Mouse (Mus musculus): ENCODE results near the gene Dusp16.

Dusp16 gene

DNA sequence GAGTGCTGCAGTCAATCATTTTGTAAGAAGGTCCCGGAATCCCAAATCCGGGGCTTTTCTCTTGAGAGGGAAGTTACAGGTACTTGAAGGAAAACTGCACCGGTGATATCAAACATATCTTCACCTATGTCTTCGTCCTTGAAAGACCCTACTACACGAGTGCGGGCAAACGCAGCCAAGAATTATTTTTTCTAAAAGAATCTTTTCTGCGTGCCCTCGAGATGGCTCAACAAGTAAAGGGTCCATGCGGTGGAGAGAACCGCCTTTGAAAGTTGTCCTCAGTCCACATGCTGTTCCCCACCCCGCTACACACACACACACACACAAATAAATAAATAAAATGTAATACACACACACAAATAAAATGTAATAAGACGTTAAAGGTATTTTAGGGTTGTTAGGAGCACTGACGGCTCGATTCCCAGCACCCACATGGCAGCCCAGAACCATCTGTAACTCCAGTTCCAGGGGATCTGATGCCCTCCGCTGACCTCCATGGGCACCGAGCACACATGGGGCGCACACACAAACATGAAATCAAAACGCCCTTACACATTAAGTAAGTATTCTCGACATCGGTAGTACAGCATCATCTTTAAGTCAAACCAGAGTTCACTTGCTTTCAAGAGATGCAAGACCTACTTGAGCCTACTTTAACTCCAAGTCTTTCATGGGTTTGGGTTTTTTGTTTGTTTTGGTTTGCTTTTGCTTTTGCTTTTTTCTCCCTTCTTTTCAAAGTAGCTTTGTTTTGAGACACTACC lies 801 bp upstream of the Dusp16 start:
- in situ Hi-C loops (cut with MseI, MboI) = no loop called here

DNA sequence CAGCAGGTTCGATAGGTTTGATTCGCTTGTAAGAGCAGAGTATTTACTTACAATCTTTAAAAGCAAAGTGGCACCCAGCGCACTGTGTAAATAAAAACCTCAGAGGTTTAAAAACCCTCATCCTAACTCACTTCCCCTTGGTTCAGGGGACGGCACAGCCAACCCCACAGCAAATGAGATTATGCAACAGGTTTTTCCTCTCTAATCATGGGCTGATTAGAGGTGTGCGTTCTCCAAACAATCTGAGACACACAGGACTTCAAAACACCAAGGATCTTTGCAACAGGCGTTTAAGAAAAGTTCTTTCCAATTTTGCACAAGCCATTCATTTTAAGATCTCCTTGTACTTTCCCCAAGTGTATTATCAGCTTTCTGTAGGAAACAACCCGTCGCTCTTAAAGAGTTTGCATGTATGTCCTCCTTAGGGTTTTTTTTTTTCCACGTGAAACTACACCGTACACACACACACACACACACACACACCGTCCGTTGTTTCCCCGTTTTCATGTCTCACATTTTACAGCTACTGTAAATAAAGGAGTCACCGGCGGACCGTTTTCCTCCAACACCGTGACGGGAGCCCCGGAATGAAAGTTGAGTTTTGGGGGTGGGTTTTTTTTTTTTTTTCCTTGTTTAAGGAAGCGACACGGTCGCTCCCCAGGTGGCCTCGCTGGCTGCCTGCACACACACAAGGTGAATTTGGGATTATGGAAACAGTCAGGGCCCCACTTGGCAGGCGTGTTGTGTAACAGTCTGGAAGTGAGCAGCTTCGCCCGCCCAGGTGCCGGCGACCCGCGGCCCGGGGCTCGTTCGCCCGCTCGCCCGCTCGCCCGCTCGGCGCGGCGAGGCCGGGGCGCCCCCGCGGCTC lies 940 bp downstream of the Dusp16 start:
- in situ Hi-C loops (cut with MseI, MboI) = no loop called here

DNA sequence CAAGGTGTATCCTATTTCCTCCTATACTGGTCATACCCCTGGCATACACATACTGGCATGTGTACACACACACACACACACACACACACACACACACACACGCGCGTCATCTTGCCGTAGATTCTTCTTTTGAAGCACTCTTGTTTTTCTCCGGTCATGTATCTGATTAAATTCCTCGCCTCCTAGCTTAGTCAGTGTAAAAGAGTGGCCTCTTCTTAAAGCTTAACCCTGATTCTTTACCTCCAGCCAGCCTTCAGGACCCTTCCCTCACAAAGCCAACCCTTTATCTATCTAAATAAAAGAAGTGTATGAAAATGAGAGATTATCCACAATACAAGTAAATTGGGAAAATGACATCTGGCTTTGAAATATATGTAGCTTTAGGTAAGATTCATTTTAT lies 3.3 kb downstream of the Dusp16 start:
- in situ Hi-C loops (cut with MseI, MboI) = no loop called here

DNA sequence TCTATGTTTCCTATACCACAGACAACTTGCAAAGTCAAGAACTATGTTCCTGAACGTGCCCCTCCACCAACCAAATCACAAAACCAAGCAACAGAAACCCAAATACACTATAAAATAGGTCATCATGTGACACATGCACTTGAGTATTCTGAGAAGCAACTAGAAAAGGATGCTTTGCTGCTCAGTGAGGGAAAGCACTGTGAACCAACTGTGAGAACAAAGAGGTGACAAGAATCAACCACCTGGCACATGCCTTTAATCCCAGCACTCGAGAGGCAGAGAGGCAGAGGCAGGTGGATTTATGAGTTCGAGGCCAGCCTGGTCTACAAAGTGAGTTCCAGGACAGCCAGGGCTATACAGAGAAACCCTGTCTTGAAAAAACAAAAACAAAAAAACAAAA lies 6.0 kb downstream of the Dusp16 start:
- in situ Hi-C loops (cut with MseI, MboI) = no loop called here

DNA sequence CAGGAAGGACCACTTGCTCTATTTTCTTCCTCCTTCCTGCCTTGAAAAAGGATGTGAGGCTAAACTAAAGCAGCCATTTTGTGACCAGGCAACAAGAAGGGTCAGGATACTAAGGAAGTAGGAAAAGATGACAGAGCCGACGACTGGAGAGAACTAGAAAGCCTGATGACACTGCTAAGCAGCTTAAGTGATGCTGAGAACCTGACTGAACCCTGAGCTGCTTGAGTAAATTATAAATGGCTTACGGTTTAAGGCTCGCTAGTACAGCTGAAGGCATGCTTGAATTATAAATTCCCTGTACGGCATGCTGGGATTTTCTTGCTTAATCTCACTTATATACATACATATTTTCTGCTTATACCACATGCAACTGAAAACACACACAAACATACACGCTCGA lies 9.5 kb downstream of the Dusp16 start:
- in situ Hi-C loops (cut with MseI, MboI) = no loop called here

DNA sequence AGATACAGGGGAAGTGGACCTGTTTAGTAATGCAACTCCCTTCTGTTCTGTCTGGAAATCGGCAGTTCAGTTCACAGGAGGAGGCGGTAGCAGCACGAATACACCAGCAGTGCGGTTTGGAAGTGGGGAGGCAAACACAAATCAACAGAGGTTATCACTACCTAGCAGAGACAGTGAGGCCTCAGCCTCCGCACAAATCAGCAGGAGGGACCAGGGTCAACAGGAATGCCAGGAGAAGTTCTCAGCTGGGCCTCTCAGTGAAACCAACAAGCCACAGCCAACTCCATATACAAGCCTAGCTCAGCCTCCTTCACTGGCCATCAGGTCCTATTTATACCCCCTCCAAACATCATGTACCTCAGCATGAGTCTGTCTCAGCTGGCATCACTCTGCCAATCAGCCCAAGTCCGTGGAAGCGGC lies 10.9 kb downstream of the Dusp16 start:
- in situ Hi-C loops (cut with MseI, MboI) = no loop called here

DNA sequence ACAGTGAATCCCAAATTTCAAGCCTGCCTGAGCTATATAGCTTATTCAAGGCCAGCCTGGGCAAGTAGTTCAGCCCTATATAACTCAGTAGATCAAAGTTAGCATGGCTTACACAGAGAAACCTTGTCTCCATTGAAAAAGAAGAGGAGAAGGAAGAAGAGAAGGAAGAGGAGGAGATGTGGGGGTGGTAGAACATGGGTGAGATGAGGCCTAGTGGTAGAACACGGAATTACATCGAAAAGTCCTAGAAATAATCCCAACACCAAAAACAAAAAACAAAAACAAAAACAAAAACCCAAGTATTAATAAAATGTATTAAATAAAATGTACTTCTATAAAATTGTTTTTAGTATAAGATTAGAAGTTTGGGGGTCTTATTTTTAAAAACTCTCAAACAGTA lies 12.4 kb downstream of the Dusp16 start:
- in situ Hi-C loops (cut with MseI, MboI) = no loop called here

DNA sequence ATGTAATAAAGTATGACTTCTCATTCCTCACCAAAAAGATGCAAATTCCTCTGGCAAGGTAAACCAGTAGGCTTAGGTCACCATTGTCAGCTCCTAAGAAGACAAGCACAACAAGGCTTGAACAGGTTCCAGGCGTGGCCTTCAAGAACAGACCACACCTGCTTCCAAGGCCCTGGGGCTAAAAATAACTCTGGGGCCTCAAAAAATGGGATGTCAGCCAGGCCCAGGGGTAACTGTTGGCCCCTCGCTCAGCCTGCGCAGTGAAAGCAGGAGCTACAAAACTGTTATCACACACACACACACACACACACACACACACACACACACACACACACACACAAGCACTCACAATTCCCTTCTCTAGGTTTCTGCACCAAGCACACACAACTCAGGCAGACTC lies 18.5 kb downstream of the Dusp16 start:
- in situ Hi-C loops (cut with MseI, MboI) = no loop called here

DNA sequence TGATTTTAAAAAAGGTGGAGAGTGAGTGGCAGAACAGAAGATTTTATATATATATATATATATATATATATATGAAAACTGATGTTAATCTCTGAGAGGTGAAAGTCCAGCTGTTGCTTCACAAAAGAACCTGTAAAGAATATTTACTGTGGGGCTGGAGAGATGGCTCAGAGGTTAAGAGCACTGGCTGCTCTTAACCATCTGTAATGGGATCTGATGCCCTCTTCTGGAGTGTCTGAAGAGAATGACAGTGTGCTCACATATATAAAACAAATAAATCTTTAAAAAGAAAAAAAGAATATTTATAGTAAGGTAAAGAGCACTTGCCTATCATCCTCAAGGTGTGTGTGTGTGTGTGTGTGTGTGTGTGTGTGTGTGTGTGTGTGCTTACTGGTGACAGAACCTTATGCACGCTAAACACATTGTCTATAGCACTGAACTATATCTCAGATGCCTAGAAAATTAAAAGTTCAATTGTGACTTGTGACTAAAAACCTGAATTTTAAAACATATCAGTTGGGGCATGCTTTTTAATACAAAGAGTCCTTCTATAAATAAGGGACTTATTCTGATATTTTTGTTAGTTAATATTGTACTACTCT lies 19.0 kb downstream of the Dusp16 start:
- in situ Hi-C loops (cut with MseI, MboI) = no loop called here

DNA sequence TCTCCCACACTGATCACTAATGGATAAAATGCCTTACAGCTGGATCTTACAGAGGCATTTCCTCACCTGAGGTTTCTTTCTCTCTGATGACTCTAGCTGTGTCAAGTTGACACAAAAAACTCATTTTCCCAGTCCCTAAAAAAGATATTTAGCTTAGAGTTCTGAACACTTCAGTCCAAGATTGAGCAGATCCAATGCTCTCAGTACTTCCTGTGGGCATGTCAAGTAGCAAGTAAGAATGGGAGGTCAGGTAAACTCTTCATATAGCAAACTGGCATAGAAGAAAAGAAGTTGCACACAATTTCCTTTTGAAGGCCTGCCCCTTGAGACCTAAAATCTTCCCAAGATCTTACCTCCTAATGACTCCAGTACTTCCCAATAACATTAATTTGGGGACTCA lies 22.1 kb downstream of the Dusp16 start:
- in situ Hi-C loops (cut with MseI, MboI) = no loop called here

DNA sequence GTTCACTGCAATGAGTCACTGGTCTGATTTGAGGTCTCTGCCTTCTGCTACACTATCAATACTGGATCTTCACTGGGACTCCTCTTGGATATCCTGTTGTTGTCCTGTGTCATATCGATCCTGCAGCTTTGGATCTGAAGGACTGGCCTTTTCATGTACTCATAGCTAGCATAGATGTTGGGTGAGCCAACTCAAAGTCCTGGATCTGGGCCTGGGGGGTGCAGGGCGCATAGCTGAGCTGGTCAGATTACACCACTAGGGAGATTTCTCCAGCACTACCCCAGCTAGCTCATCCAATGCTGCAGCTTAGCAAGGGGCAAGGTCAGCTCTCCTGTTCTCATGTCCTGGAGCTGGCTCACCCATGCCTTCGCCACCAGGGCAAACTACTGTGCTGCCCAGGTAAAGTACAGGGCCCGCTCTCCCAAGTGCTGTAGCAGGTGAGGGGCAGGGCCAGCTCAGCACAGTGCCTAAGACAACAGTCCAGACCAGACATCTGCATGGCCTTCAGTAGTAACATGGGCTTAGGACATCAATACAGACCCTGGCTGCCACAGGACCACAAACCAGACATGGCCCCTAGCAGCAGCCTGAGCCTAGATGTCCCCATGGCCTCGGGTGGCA lies 27.9 kb downstream of the Dusp16 start:
- in situ Hi-C loops (cut with MseI, MboI) = no loop called here

DNA sequence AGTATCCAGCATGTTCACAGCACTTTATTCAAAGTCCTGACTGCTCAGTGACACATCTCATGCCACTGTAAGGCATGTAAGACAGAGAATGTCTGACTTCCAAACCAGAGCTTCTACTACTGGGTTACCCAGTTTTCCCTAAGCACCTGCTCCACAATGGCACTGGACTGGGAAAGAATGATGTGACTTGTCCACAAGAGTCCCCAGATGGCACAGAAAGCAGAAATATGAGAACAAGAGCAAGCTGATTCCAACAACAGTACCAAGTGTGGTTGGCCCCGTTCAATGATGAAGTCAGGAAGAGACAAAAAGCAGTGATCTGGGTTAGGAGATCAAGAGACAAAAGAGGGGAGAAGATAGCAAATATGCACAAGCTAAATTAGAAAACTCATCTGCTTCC lies 29.0 kb downstream of the Dusp16 start:
- in situ Hi-C loops (cut with MseI, MboI) = no loop called here

DNA sequence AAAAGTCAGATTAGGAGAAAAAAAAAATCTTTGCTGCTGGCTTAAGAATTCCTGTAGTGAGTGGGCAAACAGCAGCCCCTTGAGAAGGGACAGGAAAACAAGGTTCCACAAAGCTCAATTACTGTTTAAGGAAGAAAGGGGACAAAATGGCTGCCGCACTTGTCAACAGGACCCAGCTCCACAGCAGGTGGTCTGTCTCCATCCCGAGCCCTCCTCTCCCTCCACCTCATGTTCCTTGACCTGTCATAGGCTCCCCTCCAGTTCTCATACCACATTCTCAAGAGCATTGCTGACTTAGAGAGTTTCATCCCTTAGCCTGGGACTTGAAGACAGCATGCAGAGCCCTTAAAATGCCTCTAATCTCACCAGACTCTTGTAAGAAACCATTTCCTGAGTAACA lies 30.6 kb downstream of the Dusp16 start:
- in situ Hi-C loops (cut with MseI, MboI) = no loop called here

DNA sequence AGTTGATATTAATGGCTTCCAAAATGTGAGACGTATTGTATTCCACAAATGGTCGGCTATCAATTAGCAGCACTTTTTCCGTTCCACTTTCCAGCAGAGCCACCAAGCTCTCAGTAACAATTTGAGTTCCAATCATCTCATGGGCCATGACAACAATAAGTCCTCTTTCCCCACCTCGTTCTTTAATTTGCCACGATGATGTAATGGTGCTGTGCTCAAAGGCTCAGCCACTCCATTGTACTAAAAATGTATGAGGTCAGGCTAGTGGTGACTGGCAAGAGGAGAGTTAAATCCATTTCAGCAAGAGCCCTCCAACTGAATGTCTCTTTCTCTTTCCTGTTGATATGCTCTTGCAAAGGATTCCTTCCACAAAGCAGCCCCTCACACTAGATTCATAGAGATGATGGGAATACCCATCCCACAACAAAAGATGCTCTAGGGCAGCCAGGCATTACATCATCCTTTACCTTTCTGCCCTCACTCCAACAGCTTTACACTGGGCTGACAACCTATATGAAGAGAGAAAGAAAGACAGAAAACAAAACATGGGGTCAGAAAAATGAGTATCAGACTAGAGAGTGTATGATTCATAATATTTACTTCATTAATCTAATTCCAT lies 31.4 kb downstream of the Dusp16 start:
- in situ Hi-C loops (cut with MseI, MboI) = no loop called here

DNA sequence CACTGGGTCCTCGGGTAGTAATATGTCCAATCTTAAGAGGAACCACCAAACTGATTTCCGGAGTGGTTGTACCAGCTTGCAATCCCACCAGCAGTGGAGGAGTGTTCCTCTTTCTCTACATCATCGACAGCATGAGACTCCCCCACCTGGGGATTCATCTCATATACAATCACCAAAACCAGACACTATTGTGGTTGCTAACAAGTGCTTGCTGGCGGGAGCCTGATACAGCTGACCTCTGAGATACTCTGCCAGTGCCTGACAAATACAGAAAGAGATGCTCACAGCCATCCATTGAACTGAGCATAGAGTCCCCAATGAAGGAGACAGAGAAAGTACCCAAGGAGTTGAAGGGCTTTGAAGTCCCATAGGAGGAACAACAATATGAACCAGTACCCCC lies 36.4 kb downstream of the Dusp16 start:
- in situ Hi-C loops (cut with MseI, MboI) = no loop called here

DNA sequence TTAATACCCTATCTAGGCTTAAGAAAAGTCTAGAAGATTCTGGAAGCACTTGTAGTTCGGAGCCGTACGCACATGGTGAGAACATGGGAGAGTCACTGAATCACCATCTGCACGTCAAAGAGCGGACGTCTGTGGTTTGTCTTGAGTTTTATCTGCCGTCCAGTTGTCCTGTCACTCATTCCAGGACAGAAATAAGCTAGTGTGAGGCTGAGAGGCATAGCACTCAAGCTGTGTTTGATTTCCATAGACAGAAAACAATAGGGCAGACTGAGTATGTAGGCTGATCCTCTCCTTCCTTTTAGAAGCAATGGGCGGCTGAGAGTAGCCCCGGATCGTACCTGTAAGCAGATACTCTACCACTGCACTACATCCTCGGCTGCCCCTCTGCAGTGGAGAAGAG lies 38.6 kb downstream of the Dusp16 start:
- in situ Hi-C loops (cut with MseI, MboI) = no loop called here

DNA sequence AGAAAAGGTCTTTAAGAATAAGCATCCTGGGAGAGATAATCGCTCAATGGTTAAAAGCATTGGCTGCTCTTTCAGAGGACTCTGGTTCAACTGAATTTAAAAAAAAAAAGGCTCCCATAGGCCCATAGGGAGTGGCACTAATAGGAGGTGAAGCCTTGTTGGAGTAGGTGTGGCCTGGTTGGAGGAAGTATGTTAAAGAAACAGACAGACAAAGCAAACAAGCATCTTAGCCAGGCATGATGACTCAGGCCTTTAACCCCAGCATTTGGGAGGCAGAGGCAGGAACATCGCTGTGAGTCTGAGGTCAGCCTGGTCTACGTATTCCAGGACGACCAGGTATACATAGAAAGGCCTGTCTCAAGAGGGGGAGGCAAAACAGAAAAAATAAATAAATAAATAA lies 39.0 kb downstream of the Dusp16 start:
- in situ Hi-C loops (cut with MseI, MboI) = no loop called here

DNA sequence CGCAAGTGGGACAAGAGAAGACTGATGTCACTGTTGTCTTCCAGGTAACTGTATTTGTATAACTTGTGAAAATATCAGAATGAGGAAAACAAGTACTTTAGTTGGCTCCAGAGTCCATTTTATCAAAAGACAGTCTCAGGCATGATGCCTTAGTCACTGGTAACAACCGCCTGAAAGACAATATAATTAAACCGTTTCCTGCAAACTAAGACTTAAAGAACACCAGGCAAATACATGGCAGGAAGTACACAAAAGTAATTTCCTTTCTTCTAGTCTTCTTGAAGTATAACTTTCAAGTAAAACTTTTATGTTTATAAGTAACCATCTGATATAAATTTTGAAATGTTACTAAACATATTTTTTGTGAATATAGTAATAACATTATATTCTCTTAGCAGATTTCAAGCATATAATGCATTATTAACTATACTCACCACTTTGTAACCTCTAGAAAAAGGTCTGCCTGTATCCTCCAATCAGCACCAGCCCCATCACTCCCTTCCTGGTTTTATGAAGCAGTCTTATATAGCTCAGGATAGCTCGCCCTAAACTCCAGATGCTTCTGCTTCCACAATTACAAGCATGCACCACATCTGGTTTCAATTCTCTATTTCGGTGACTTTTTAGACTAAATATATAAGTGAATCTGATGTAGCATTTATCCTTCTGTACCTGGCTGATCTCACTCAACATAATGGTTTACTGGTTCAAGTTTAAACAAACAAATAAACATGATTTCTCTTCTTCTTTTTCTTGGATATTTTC lies 40.4 kb downstream of the Dusp16 start:
- in situ Hi-C loops (cut with MseI, MboI) = no loop called here

DNA sequence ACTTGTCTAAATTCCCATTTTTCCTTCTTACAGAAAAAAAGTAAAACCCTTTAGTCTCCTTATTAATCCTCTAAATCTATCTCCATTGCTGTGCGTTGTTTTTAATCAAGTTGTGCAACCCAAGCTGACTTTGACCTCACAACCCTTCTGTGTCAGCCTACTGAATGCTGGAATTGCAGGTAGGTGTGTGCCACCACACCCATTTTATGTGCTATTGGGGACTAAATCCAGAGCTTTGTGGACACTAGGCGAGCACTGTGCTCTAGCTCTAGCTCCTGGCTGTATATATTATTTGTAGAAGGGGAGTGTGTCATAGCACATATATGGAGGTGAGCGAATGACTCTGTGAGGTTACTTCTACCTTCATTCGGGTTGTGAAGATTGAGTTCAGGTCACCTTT lies 41.3 kb downstream of the Dusp16 start:
- in situ Hi-C loops (cut with MseI, MboI) = no loop called here

DNA sequence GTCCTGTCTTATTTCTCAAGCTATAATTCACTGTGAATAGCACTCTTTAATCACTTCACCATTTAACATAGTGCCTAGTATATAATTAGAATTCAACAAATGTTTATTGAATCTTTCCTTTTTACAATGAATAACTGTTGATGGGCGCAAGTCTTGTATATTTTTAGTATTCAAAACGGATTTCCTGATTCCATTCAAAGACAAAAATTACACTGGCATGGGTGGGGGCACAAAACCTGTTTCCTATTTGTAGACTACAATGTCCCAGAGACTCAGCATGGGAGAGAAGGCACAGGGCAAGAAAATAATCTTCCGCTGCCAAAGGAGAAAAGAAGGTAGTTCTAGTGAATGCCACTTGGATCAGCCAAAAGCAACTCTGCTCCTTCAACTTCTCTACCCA lies 44.3 kb downstream of the Dusp16 start:
- in situ Hi-C loops (cut with MseI, MboI) = no loop called here

DNA sequence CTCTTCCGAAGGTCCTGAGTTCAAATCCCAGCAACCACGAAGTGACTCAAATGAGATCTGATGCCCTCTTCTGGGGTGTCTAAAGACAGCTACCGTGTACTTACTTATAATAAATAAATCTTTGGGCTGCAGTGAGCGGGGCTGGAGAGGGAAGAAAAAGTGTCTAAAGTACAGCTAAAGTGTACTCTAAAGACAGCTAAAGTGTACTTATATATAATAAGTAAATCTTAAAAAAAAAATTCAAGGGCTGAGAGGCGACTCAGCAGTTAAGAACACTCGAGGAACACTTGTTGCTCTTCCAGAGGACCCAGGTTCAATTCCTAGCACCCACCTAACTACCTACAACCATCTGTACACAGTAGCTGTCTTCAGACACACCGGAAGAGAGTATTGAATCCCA lies 46.5 kb downstream of the Dusp16 start:
- in situ Hi-C loops (cut with MseI, MboI) = no loop called here

Data from mouse trophoblast stem cell (cell line).